Mouse (Mus musculus) CH12.LX (cell line): Measurements from ENCODE around the gene Sox10. TPM values are rescaled to one million over a fixed set of nuclear protein-coding genes. Genes with fewer than 3 reads are reported as not detected.

ENCODE experiments used
- DNase-seq: peaks from one replicate; pipeline ENCODE4 v3.0.0-alpha.2; 2013; ENCODE audit errors: extremely low read depth
- H3K27ac ChIP-seq: 2 replicates; pipeline ENCODE4 v1.5.1; 2012; ENCODE audit warnings: low read depth, mild to moderate bottlenecking, control low read depth, moderate library complexity; ENCODE audit not compliant: insufficient read depth
- H3K27me3 ChIP-seq: replicated peaks from 2 replicates; pipeline ENCODE3; 2012; ENCODE audit warnings: inconsistent platforms
- H3K36me3 ChIP-seq, 2 experiments: replicated peaks in 1 of 2; 2 replicates each; pipeline versions ENCODE3 to v1.6.1; 2012; ENCODE audit warnings: inconsistent platforms in 1 of 2, low read length in 1 of 2, mild to moderate bottlenecking in 1 of 2, mixed read lengths in 1 of 2, moderate library complexity in 1 of 2; ENCODE audit not compliant: control insufficient read depth in 1 of 2, insufficient read depth in 1 of 2
- H3K4me1 ChIP-seq, 2 experiments: 2 replicates each; pipeline ENCODE4 v1.6.1; 2012; ENCODE audit warnings: inconsistent platforms in 1 of 2, moderate library complexity in 1 of 2; ENCODE audit not compliant: insufficient read depth in 2 of 2, control insufficient read depth in 1 of 2
- H3K4me2 ChIP-seq: 2 replicates; pipeline ENCODE4 v1.6.1; 2012; ENCODE audit warnings: low read depth, mild to moderate bottlenecking, control low read depth; ENCODE audit not compliant: poor library complexity, insufficient read depth, severe bottlenecking
- H3K4me3 ChIP-seq, 3 experiments: fragments of 150-350 bp in 1 of 3; sonication (generic) in 1 of 3; replicated peaks in 1 of 3; 2 replicates each; pipeline versions ENCODE3 to v1.5.1; 2011 to 2012; ENCODE audit warnings: low read depth in 2 of 3, low read length in 2 of 3, mild to moderate bottlenecking in 2 of 3, moderate library complexity in 2 of 3, control low read depth in 1 of 3, improper control_type of control experiment in 1 of 3, inconsistent platforms in 1 of 3, mixed read lengths in 1 of 3; ENCODE audit not compliant: poor library complexity in 1 of 3
- H3K79me2 ChIP-seq: replicated peaks from 2 replicates; pipeline ENCODE4 v1.6.1; 2012; ENCODE audit warnings: mild to moderate bottlenecking, moderate library complexity; ENCODE audit not compliant: control insufficient read depth, poor library complexity, insufficient read depth, severe bottlenecking; ENCODE audit errors: extremely low read depth
- H3K9ac ChIP-seq: 2 replicates; pipeline ENCODE4 v1.6.1; 2012; ENCODE audit warnings: low read depth, mild to moderate bottlenecking, control low read depth, moderate library complexity; ENCODE audit not compliant: insufficient read depth
- H3K9me3 ChIP-seq: replicated peaks from 2 replicates; pipeline ENCODE3; 2012; ENCODE audit warnings: low read length, inconsistent platforms, mixed read lengths
- BHLHE40 ChIP-seq: IDR thresholded peaks from 2 replicates; pipeline ENCODE4 v1.6.1; 2011; ENCODE audit warnings: mild to moderate bottlenecking, low read depth, low read length, improper control_type of control experiment
- CHD1 ChIP-seq: IDR thresholded peaks from 2 replicates; pipeline ENCODE4 v1.6.1; 2012; ENCODE audit warnings: low read depth, low read length, improper control_type of control experiment, inconsistent platforms
- E2F4 ChIP-seq: IDR thresholded peaks from 2 replicates; pipeline ENCODE4 v1.6.1; 2011; ENCODE audit warnings: low read depth, low read length, improper control_type of control experiment; ENCODE audit not compliant: insufficient replicate concordance
- HCFC1 ChIP-seq: IDR thresholded peaks from 2 replicates; pipeline ENCODE4 v1.6.1; 2012; ENCODE audit warnings: low read depth, mild to moderate bottlenecking, inconsistent platforms, low read length, improper control_type of control experiment
- MAX ChIP-seq: IDR thresholded peaks from 2 replicates; pipeline ENCODE4 v1.6.1; 2011; ENCODE audit warnings: low read length, improper control_type of control experiment
- MXI1 ChIP-seq: IDR thresholded peaks from 2 replicates; pipeline ENCODE4 v1.6.1; 2011; ENCODE audit warnings: mild to moderate bottlenecking, low read depth, low read length, improper control_type of control experiment
- MYC ChIP-seq: IDR thresholded peaks from 2 replicates; pipeline ENCODE4 v1.6.1; 2011; ENCODE audit warnings: low read depth, mild to moderate bottlenecking, improper control_type of control experiment, low read length
- PAX5 ChIP-seq: IDR thresholded peaks from 2 replicates; pipeline ENCODE4 v1.6.1; 2012; ENCODE audit warnings: low read length, inconsistent platforms, mixed read lengths
- POLR2A ChIP-seq: IDR thresholded peaks from 2 replicates; pipeline ENCODE4 v1.6.1; 2011; ENCODE audit warnings: low read depth, mild to moderate bottlenecking, improper control_type of control experiment, low read length
- POLR2AphosphoS2 ChIP-seq: IDR thresholded peaks from 2 replicates; pipeline ENCODE4 v1.6.1; 2011; ENCODE audit warnings: low read depth, low read length, improper control_type of control experiment
- SMC3 ChIP-seq: IDR thresholded peaks from 2 replicates; pipeline ENCODE4 v1.6.1; 2011; ENCODE audit warnings: low read depth, low read length, improper control_type of control experiment
- TBP ChIP-seq: conservative IDR thresholded peaks from 2 replicates; pipeline ENCODE4 v1.6.1; 2011; ENCODE audit warnings: low read depth, low read length, improper control_type of control experiment
- UBTF ChIP-seq: IDR thresholded peaks from 2 replicates; pipeline ENCODE4 v1.6.1; 2012; ENCODE audit warnings: low read depth, mild to moderate bottlenecking, inconsistent platforms, low read length, improper control_type of control experiment, moderate library complexity
- USF2 ChIP-seq: conservative IDR thresholded peaks from 2 replicates; pipeline ENCODE4 v1.6.1; 2011; ENCODE audit warnings: low read depth, low read length, improper control_type of control experiment
- dilution Hi-C: fragments of 300-500 bp; cut with MboI; formaldehyde crosslinking; loops from 2 replicates; pipeline ENCODE4 v1.14.3; 2020; ENCODE audit warnings: low sequenced_read_pairs; ENCODE audit not compliant: extremely low pct_unique_long_range_greater_than_20kb, extremely low pct_ligation_motif_present
- in situ Hi-C: fragments of 300-500 bp; cut with MboI; formaldehyde crosslinking; loops from 3 replicates; pipeline ENCODE4 v1.14.3; 2019; ENCODE audit warnings: low sequenced_read_pairs, low pct_ligation_motif_present, low pct_unique_long_range_greater_than_20kb, mixed read lengths
- polyA plus RNA-seq: library from polyadenylated mRNA; unstranded; fragments of >175 nt; gene quantifications from 2 replicates; pipeline ENCODE4 v1.2.1, GENCODE M21; 2012; ENCODE audit warnings: low read depth; ENCODE audit not compliant: insufficient read length
- total RNA-seq, 2 experiments: library from RNA; depleted of rRNA; stranded (reverse); fragments of 300-350 nt in 1 of 2; fragments of >200 nt in 1 of 2; gene quantifications; 2 replicates each; pipeline ENCODE4 v1.2.3; 2012 to 2014

The Sox10 gene
- total and polyA plus RNA-seq, 3 experiments = 0.08 TPM; not detected in 2

- in situ Hi-C loops = no loop called here
- dilution Hi-C loops = no loop called here
- Histone ChIP-seq H3K27me3 (no peaks in the 10 kb centered on the region), H3K9me3 (no peaks in the 10 kb centered on the region), H3K27ac (no peak overlapping the region), H3K79me2 (peaks cover 13% of the 10 kb centered on the region; the same call in 1 of the 2 replicates), H3K4me3 (no peak overlapping the region), H3K4me1 (peaks cover 9 to 34% of the 10 kb centered on the region in 2 experiments), H3K36me3 (peaks cover 16 to 42% of the 10 kb centered on the region in 2 experiments), H3K4me2 (peak overlapping the region; percentile 96), H3K9ac (peak overlapping the region; percentile 77)
- no peak for DNase-seq
- no peak for TF ChIP-seq MYC
These were observed 54.5 kb downstream of the Sox10 start for GRCm38 (mm10) chr15:79110528-79110927.

- peak overlapping the region; percentile 77 for H3K9ac ChIP-seq
- dilution Hi-C loops (no loop called here), in situ Hi-C loops (no loop called here)
- peaks cover 13% of the 10 kb centered on the region; the same call in 1 of the 2 replicates for H3K79me2 ChIP-seq
- no peaks in the 10 kb centered on the region for H3K9me3 ChIP-seq
- DNase-seq = no peak
- H3K27me3 ChIP-seq = no peaks in the 10 kb centered on the region
- H3K27ac ChIP-seq = no peak overlapping the region
- H3K4me1 ChIP-seq = peaks cover 9 to 34% of the 10 kb centered on the region in 2 experiments
- peak overlapping the region; percentile 86 to 88 (median 87) for H3K4me3 ChIP-seq
- TF ChIP-seq SMC3 = no peak
- TF ChIP-seq, all 38 proteins: peak for 0
- H3K4me2 ChIP-seq = peak overlapping the region; percentile 96
- peaks cover 11 to 37% of the 10 kb centered on the region in 2 experiments for H3K36me3 ChIP-seq
These were observed 55.0 kb downstream of the Sox10 start for GRCm38 (mm10) chr15:79110031-79110430.

GRCm38 (mm10) chr15:79109321-79109934 lies 55.6 kb downstream of the Sox10 start:
- Histone ChIP-seq H3K79me2 (peaks cover 13% of the 10 kb centered on the region; the same call in 1 of the 2 replicates), H3K4me1 (peaks cover 9 to 31% of the 10 kb centered on the region in 2 experiments), H3K9me3 (no peaks in the 10 kb centered on the region), H3K27me3 (no peaks in the 10 kb centered on the region), H3K9ac (peak overlapping the region; percentile 77), H3K4me3 (peak overlapping the region; percentile 86 to 88 (median 87)), H3K27ac (peak overlapping the region; percentile 18; the same call in 1 of the 2 replicates), H3K4me2 (peak overlapping the region; percentile 96), H3K36me3 (peaks cover 5 to 31% of the 10 kb centered on the region in 2 experiments)
- TF ChIP-seq POLR2A = no peak; the same call in 1 of the 2 replicates
- TF ChIP-seq BHLHE40 = peak; percentile 29; the same call in 1 of the 2 replicates
- TF ChIP-seq TBP = no peak
- TF ChIP-seq UBTF = 0 out of 2 replicates have a peak, but pooled peaks have one; percentile 19
- TF ChIP-seq USF2 = no peak
- no peak for TF ChIP-seq CHD1
- no peak for TF ChIP-seq PAX5
- no peak for TF ChIP-seq HCFC1
- no peak for TF ChIP-seq E2F4
- TF ChIP-seq MXI1 = peak; percentile 82
- no peak for TF ChIP-seq POLR2AphosphoS2
- TF ChIP-seq MAX = peak; percentile 40; the same call in 1 of the 2 replicates
- peak; percentile 29 for DNase-seq
- in situ Hi-C loops (no loop called here), dilution Hi-C loops (no loop called here)
